Mouse (Mus musculus) adipose tissue, adult 10 weeks (tissue): ENCODE data around the gene Spin4. TPM values are rescaled to one million over a fixed set of nuclear protein-coding genes. Genes with fewer than 3 reads are reported as not detected.

ENCODE experiments used
- polyA plus RNA-seq: library from polyadenylated mRNA; stranded (reverse); fragments of 350-450 nt; fragmentation: Illumina TruSeq; extraction: RNeasy Lipid Tissue Mini Kit (QIAGEN cat#74804); gene quantifications from one replicate; pipeline ENCODE4 v1.2.3, GENCODE M21; 2014; ENCODE audit warnings: low read depth, low replicate concordance

Spin4 gene
- 0.67 TPM for polyA plus RNA-seq

GRCm38 (mm10) chrX:95026361-95026892, at the start of gene Spin4:
Gene Spin4 (minus strand): TSS chrX:95026682.

Other genes with a start within 250 kb of the Spin4 start
- gene Arhgef9, start 170.2 kb upstream of the Spin4 start, polyA plus RNA-seq, result 7.0 TPM